Mouse (Mus musculus) G1E (cell line): ENCODE data around the gene Cap1.

ENCODE experiments used
- CTCF ChIP-seq: IDR thresholded peaks from 2 replicates; pipeline ENCODE4 v1.5.1; 2012; ENCODE audit warnings: low read depth, low read length, inconsistent platforms, mixed read lengths
- GATA1 ChIP-seq: IDR thresholded peaks from 2 replicates; pipeline ENCODE4 v1.6.1; 2012; ENCODE audit warnings: borderline replicate concordance, low read length, inconsistent platforms, mixed read lengths
- GATA2 ChIP-seq: IDR thresholded peaks from 2 replicates; pipeline ENCODE4 v1.6.1; 2012; ENCODE audit warnings: low read depth, low read length, inconsistent platforms, borderline replicate concordance
- POLR2AphosphoS5 ChIP-seq: IDR thresholded peaks from 2 replicates; pipeline ENCODE4 v1.6.1; 2012; ENCODE audit warnings: low read depth, low read length, inconsistent platforms; ENCODE audit not compliant: insufficient replicate concordance
- TAL1 ChIP-seq: conservative IDR thresholded peaks from 2 replicates; pipeline ENCODE4 v1.6.1; 2012; ENCODE audit warnings: low read depth, low read length, inconsistent platforms, mixed read lengths

DNA sequence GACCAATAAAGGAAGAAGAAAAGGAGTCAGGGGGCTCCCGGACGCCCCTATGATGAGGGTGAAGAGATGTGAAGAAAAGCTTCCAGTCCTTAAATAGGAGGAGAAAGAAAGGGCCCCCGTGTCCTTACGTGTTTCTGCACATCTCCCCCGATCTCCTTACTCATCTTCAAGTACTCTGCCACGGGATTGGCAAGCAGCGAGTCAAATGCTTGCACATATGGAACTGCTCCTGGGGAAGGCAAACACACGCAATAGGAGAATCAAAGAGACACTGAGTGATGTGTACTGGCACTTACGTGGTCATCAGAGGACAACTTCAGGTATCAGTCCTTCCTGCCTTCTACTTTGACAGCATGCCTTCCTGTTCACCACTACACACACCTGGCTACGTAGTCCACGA lies 14.6 kb downstream of the Cap1 start:
- TF ChIP-seq CTCF = no peak
- no peak for TF ChIP-seq POLR2AphosphoS5
- TF ChIP-seq TAL1 = no peak
- no peak for TF ChIP-seq GATA1
- TF ChIP-seq GATA2 = no peak
